Mouse (Mus musculus) embryonic facial prominence, embryonic 14.5 days (tissue): ENCODE measurements around the gene Ddx5. TPM values are rescaled to one million over a fixed set of nuclear protein-coding genes. Genes with fewer than 3 reads are reported as not detected.
A peak's percentile ranks its signal among the peaks of the same experiment; 100 is the strongest.

Source experiments
- ATAC-seq: fragments of 200-750 bp; cut with Nextera tagmentation; 2 replicates; pipeline ENCODE4 v1.8.0; 2017; ENCODE audit warnings: low read depth, moderate number of reproducible peaks, moderate TSS enrichment
- DNase-seq: peaks from one replicate; pipeline ENCODE4 v3.0.0-alpha.2; 2015; ENCODE audit warnings: low spot score
- H3K27ac ChIP-seq: fragments of 300-500 bp; sonication (generic); replicated peaks from 2 replicates; pipeline ENCODE4 v1.5.1; 2014; ENCODE audit warnings: low read depth, mild to moderate bottlenecking, low read length, moderate library complexity
- H3K27me3 ChIP-seq: fragments of 300-500 bp; sonication (generic); replicated peaks from 2 replicates; pipeline ENCODE4 v1.6.1; 2014; ENCODE audit warnings: low read length; ENCODE audit not compliant: control insufficient read depth, insufficient read depth
- H3K36me3 ChIP-seq: fragments of 300-500 bp; sonication (generic); 2 replicates; pipeline ENCODE4 v1.6.1; 2014; ENCODE audit warnings: low read length, mixed read lengths; ENCODE audit not compliant: control insufficient read depth, insufficient read depth
- H3K4me1 ChIP-seq: fragments of 300-500 bp; sonication (generic); 2 replicates; pipeline ENCODE4 v1.6.1; 2014; ENCODE audit warnings: antibody characterized with exemption, low read length; ENCODE audit not compliant: control insufficient read depth, insufficient read depth
- H3K4me2 ChIP-seq: fragments of 300-500 bp; sonication (generic); 2 replicates; pipeline ENCODE4 v1.6.1; 2014; ENCODE audit warnings: low read depth, mild to moderate bottlenecking, low read length, moderate library complexity, mixed read lengths
- H3K4me3 ChIP-seq: fragments of 300-500 bp; sonication (generic); 2 replicates; pipeline ENCODE4 v1.5.1; 2014; ENCODE audit warnings: low read depth, mild to moderate bottlenecking, low read length
- H3K9ac ChIP-seq: fragments of 300-500 bp; sonication (generic); 2 replicates; pipeline ENCODE4 v1.6.1; 2014; ENCODE audit warnings: low read depth, mild to moderate bottlenecking, low read length, moderate library complexity, mixed read lengths
- H3K9me3 ChIP-seq: fragments of 300-500 bp; sonication (generic); 2 replicates; pipeline ENCODE4 v1.6.1; 2016; ENCODE audit warnings: low read length; ENCODE audit not compliant: control insufficient read depth
- WGBS: fragments of 180-500 bp; shearing (Covaris S2); extraction: QIAGEN DNeasy Blood & Tissue Kit; methylation state at CpG from one replicate; pipeline ENCODE4 v1.1.7; 2014; 5-methylcytosine and 5-hydroxymethylcytosine counted together
- polyA plus RNA-seq: library from polyadenylated mRNA; unstranded; fragments of >200 nt; fragmentation: Nextera tagmentation; extraction: Ambion mirVana; gene quantifications from 2 replicates; pipeline ENCODE4 v1.2.1, GENCODE M21; 2014

Ddx5 gene
- 334 and 344 TPM in 2 replicates for polyA plus RNA-seq

- WGBS, result 0% methylated on average over 57 of the region's 58 CpGs
- H3K4me3 ChIP-seq, result peak within 1 kb of the TSS; percentile 93
- H3K9me3 ChIP-seq, result no peaks in the 10 kb centered on the region
- peaks cover 9% of the 10 kb centered on the region for H3K4me1 ChIP-seq
- H3K9ac ChIP-seq, result peak within 1 kb of the TSS; percentile 100
- DNase-seq, result peak; percentile 99
- no peaks in the 10 kb centered on the region for H3K27me3 ChIP-seq
- peak within 1 kb of the TSS; percentile 82 for H3K4me2 ChIP-seq
- peaks cover 50% of the 10 kb centered on the region for H3K36me3 ChIP-seq
- peak within 1 kb of the TSS; percentile 100 for H3K27ac ChIP-seq
- ATAC-seq, result peak; percentile 92
Measured at GRCm38 (mm10) chr11:106788775-106789459, at the start of gene Ddx5, which contains the start of gene Cep95. Ddx5 (minus strand) TSS chr11:106789185. Cep95 (plus strand) TSS chr11:106789252.

DNA sequence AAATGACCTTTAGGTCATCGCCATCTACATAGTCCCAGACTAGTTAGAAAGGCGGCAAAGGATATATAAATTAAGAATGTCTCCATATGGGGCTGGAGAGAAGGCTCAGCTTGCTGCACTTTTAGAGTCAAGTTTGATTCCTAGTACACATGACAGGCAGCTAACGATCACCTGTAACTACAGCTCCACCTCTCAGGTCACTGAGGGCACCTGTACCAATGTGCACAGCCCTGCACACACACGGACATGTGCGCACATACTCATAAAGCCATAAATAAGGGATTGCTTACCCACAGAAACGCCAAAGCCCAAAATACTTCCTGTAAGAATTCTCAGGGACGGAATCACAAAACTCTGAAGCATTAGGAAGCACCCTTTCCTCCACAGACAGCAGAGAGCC is 39.1 kb upstream of the Ddx5 start:
- no peak for DNase-seq
- no peaks in the 10 kb centered on the region for H3K27me3 ChIP-seq
- no peaks in the 10 kb centered on the region for H3K9me3 ChIP-seq
- no peak overlapping the region for H3K4me3 ChIP-seq
- H3K4me1 ChIP-seq, result no peaks in the 10 kb centered on the region
- no peak for ATAC-seq
- H3K9ac ChIP-seq, result no peak overlapping the region
- peaks cover 82% of the 10 kb centered on the region for H3K36me3 ChIP-seq
- no peak overlapping the region for H3K27ac ChIP-seq
- H3K4me2 ChIP-seq, result no peak overlapping the region
- WGBS, result 89% methylated on average over 7 of the region's 7 CpGs

GRCm38 (mm10) chr11:106824403-106824802 is 35.4 kb upstream of the Ddx5 start:
- ATAC-seq, result no peak
- no peak overlapping the region for H3K4me2 ChIP-seq
- H3K4me3 ChIP-seq, result no peak overlapping the region
- H3K27ac ChIP-seq, result no peak overlapping the region
- no peaks in the 10 kb centered on the region for H3K27me3 ChIP-seq
- DNase-seq, result no peak
- H3K9ac ChIP-seq, result no peak overlapping the region
- H3K36me3 ChIP-seq, result peaks cover 81% of the 10 kb centered on the region
- H3K9me3 ChIP-seq, result no peaks in the 10 kb centered on the region
- 92% methylated on average over 10 of the region's 10 CpGs for WGBS
- no peaks in the 10 kb centered on the region; the same call in 1 of the 2 replicates for H3K4me1 ChIP-seq

- 91% methylated on average over 8 of the region's 8 CpGs for WGBS
- H3K4me3 ChIP-seq, result no peak overlapping the region
- no peaks in the 10 kb centered on the region; the same call in 1 of the 2 replicates for H3K4me1 ChIP-seq
- H3K36me3 ChIP-seq, result peaks cover 83% of the 10 kb centered on the region
- H3K27ac ChIP-seq, result no peak overlapping the region
- ATAC-seq (no peak), DNase-seq (no peak)
- no peak overlapping the region for H3K4me2 ChIP-seq
- no peaks in the 10 kb centered on the region for H3K27me3 ChIP-seq
- no peaks in the 10 kb centered on the region for H3K9me3 ChIP-seq
- no peak overlapping the region for H3K9ac ChIP-seq
Measured at GRCm38 (mm10) chr11:106823741-106824140, 34.8 kb upstream of the Ddx5 start.

- H3K4me1 ChIP-seq, result no peaks in the 10 kb centered on the region; the same call in 1 of the 2 replicates
- no peak overlapping the region for H3K27ac ChIP-seq
- H3K27me3 ChIP-seq, result no peaks in the 10 kb centered on the region
- ATAC-seq (no peak), DNase-seq (no peak)
- peaks cover 82% of the 10 kb centered on the region for H3K36me3 ChIP-seq
- no peak overlapping the region for H3K4me3 ChIP-seq
- no peak overlapping the region for H3K4me2 ChIP-seq
- H3K9ac ChIP-seq, result no peak overlapping the region
- H3K9me3 ChIP-seq, result no peaks in the 10 kb centered on the region
- WGBS, result 88% methylated on average over 5 of the region's 5 CpGs
Measured at GRCm38 (mm10) chr11:106822911-106823310, 33.9 kb upstream of the Ddx5 start.

DNA sequence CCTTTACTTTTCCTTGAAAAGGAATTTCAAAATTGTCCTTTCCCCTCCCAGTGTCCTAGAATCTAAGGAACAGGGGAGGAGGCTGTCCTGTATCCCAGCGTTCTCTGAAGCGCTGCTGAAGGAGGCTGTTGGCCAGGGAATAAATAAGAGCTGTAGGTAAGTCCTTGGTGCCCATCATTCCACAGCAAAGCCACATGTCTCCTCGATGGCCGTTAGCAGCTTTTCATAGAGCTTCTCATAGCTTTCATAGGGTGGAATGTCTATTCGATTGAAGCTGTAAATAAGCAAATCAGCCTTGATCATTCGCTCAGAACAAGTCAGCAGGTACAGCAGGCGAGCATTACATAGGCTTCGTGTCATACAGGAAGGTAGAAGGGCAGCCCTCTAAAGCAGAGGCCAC is 33.5 kb upstream of the Ddx5 start:
- Histone ChIP-seq H3K4me1 (no peaks in the 10 kb centered on the region; the same call in 1 of the 2 replicates), H3K9ac (no peak overlapping the region), H3K4me2 (no peak overlapping the region), H3K27ac (no peak overlapping the region), H3K36me3 (peaks cover 82% of the 10 kb centered on the region), H3K27me3 (no peaks in the 10 kb centered on the region), H3K9me3 (no peaks in the 10 kb centered on the region), H3K4me3 (no peak overlapping the region)
- no peak for ATAC-seq
- 86% methylated on average over 8 of the region's 8 CpGs for WGBS
- DNase-seq, result no peak

- Histone ChIP-seq H3K36me3 (peaks cover 84% of the 10 kb centered on the region), H3K4me3 (no peak overlapping the region), H3K4me1 (no peaks in the 10 kb centered on the region; the same call in 1 of the 2 replicates), H3K9ac (no peak overlapping the region), H3K27ac (no peak overlapping the region), H3K27me3 (no peaks in the 10 kb centered on the region), H3K4me2 (no peak overlapping the region), H3K9me3 (no peaks in the 10 kb centered on the region)
- ATAC-seq, result no peak
- WGBS, result 83% methylated on average over 6 of the region's 6 CpGs
- DNase-seq, result no peak
Measured at GRCm38 (mm10) chr11:106821397-106821796, 32.4 kb upstream of the Ddx5 start.

GRCm38 (mm10) chr11:106820972-106821371 is 32.0 kb upstream of the Ddx5 start:
- H3K27ac ChIP-seq, result no peak overlapping the region
- 51% methylated on average over 4 of the region's 4 CpGs for WGBS

GRCm38 (mm10) chr11:106820252-106820651 is 31.3 kb upstream of the Ddx5 start:
- Histone ChIP-seq H3K4me1 (no peaks in the 10 kb centered on the region; the same call in 1 of the 2 replicates), H3K27ac (no peak overlapping the region), H3K9me3 (no peaks in the 10 kb centered on the region), H3K4me3 (no peak overlapping the region), H3K27me3 (no peaks in the 10 kb centered on the region), H3K4me2 (no peak overlapping the region), H3K9ac (no peak overlapping the region), H3K36me3 (peaks cover 84% of the 10 kb centered on the region)
- no peak for ATAC-seq
- DNase-seq, result no peak
- 69% methylated on average over 6 of the region's 6 CpGs for WGBS

More at GRCm38 (mm10) chr11:106820972-106821371, 32.0 kb upstream of the Ddx5 start:
- no peak; the same call in 1 of the 2 replicates for ATAC-seq
- DNase-seq, result peak; percentile 54
- Histone ChIP-seq H3K9me3 (no peaks in the 10 kb centered on the region), H3K4me3 (no peak overlapping the region), H3K4me1 (no peaks in the 10 kb centered on the region; the same call in 1 of the 2 replicates), H3K36me3 (peaks cover 83% of the 10 kb centered on the region), H3K4me2 (no peak overlapping the region), H3K27me3 (no peaks in the 10 kb centered on the region), H3K9ac (0 out of 2 replicates have a peak overlapping the region, but pooled peaks have one; percentile 9)
